Mouse (Mus musculus) liver, embryonic 15.5 days (tissue): Measurements from ENCODE around the gene Vmn2r31. TPM values are rescaled to one million over a fixed set of nuclear protein-coding genes. Genes with fewer than 3 reads are reported as not detected.
"Not testable (repeated sequence)": the region's sequence is repeated elsewhere in the genome, so short reads cannot be mapped to it uniquely, and the experiment has no call there.

Source experiments
- ATAC-seq: fragments of 200-750 bp; cut with Nextera tagmentation; 2 replicates; pipeline ENCODE4 v1.8.0; 2017; ENCODE audit warnings: moderate number of reproducible peaks, mild to moderate bottlenecking, moderate library complexity; ENCODE audit not compliant: insufficient read depth
- H3K27ac ChIP-seq: fragments of 300-500 bp; sonication (generic); replicated peaks from 2 replicates; pipeline ENCODE4 v1.5.1; 2015; ENCODE audit warnings: mild to moderate bottlenecking, inconsistent platforms
- H3K27me3 ChIP-seq: fragments of 300-500 bp; sonication (generic); 2 replicates; pipeline ENCODE4 v1.6.1; 2015; ENCODE audit warnings: mild to moderate bottlenecking, inconsistent platforms
- H3K36me3 ChIP-seq: fragments of 300-500 bp; sonication (generic); replicated peaks from 2 replicates; pipeline ENCODE4 v1.6.1; 2015; ENCODE audit warnings: moderate library complexity, mild to moderate bottlenecking, inconsistent platforms
- H3K4me1 ChIP-seq: fragments of 300-500 bp; sonication (generic); replicated peaks from 2 replicates; pipeline ENCODE4 v1.6.1; 2015; ENCODE audit warnings: inconsistent platforms
- H3K4me2 ChIP-seq: fragments of 300-500 bp; sonication (generic); 2 replicates; pipeline ENCODE4 v1.6.1; 2015; ENCODE audit warnings: moderate library complexity, mild to moderate bottlenecking, inconsistent platforms
- H3K4me3 ChIP-seq: fragments of 300-500 bp; sonication (generic); replicated peaks from 2 replicates; pipeline ENCODE4 v1.5.1; 2015; ENCODE audit warnings: mild to moderate bottlenecking, inconsistent platforms
- H3K9ac ChIP-seq: fragments of 300-500 bp; sonication (generic); 2 replicates; pipeline ENCODE4 v1.6.1; 2015; ENCODE audit warnings: moderate library complexity, mild to moderate bottlenecking, inconsistent platforms
- H3K9me3 ChIP-seq: fragments of 300-500 bp; sonication (generic); replicated peaks from 2 replicates; pipeline ENCODE4 v1.6.1; 2016; ENCODE audit warnings: inconsistent platforms
- WGBS: fragments of 180-500 bp; shearing (Covaris S2); methylation state at CpG from one replicate; pipeline ENCODE4 v1.1.7; 2015; ENCODE audit warnings: mixed read lengths; ENCODE audit not compliant: insufficient replicate concordance; 5-methylcytosine and 5-hydroxymethylcytosine counted together
- polyA plus RNA-seq: library from polyadenylated mRNA; unstranded; fragments of >200 nt; fragmentation: Nextera tagmentation; extraction: Ambion mirVana; gene quantifications from 2 replicates; pipeline ENCODE4 v1.2.1, GENCODE M21; 2015

Gene Vmn2r31
- polyA plus RNA-seq: not detected in 2 replicates

GRCm38 (mm10) chr7:7399603-7400002, at the start of gene Vmn2r31:
Gene Vmn2r31 (minus strand): TSS chr7:7399703.
- H3K9me3 ChIP-seq, H3K4me2 ChIP-seq, H3K27ac ChIP-seq, H3K4me3 ChIP-seq, H3K9ac ChIP-seq, ATAC-seq, H3K27me3 ChIP-seq, H3K36me3 ChIP-seq, H3K4me1 ChIP-seq: not testable (repeated sequence)

GRCm38 (mm10) chr7:7374431-7374830, 25.1 kb downstream of the Vmn2r31 start, which contains the start of gene Gm45783:
Gene Gm45783 (minus strand): TSS chr7:7374573.
- H3K9me3 ChIP-seq, ATAC-seq, H3K4me3 ChIP-seq, H3K4me2 ChIP-seq, H3K9ac ChIP-seq, H3K36me3 ChIP-seq, H3K27ac ChIP-seq, H3K4me1 ChIP-seq, H3K27me3 ChIP-seq: not testable (repeated sequence)
- WGBS: 40% methylated on average over 12 of the region's 12 CpGs

- not testable (repeated sequence) for H3K4me3 ChIP-seq, H3K4me2 ChIP-seq, ATAC-seq, H3K9ac ChIP-seq, H3K9me3 ChIP-seq, H3K27me3 ChIP-seq, H3K36me3 ChIP-seq, H3K4me1 ChIP-seq, H3K27ac ChIP-seq
- no CpG with 5 or more reads among the region's 1 CpGs for WGBS
These were observed 62.0 kb downstream of the Vmn2r31 start, which contains the start of gene Vmn2r30 for GRCm38 (mm10) chr7:7337509-7337908. Gene Vmn2r30 (minus strand): TSS chr7:7337609.

Other genes with a start within 250 kb of the Vmn2r31 start
- 0.36 and 0.47 TPM in 2 replicates for gene Zfp418, start 228.4 kb downstream of the Vmn2r31 start, polyA plus RNA-seq
- gene Zfp772, start 189.7 kb downstream of the Vmn2r31 start, polyA plus RNA-seq: 0.97 and 1.2 TPM in 2 replicates
- gene Vmn2r29, start 152.4 kb downstream of the Vmn2r31 start, polyA plus RNA-seq: not detected in 2 replicates
- 0.16 and 0.25 TPM in 2 replicates for gene Gm45844, start 121.4 kb downstream of the Vmn2r31 start, polyA plus RNA-seq
- 14.3 and 14.9 TPM in 2 replicates for gene Clcn4, start 98.9 kb downstream of the Vmn2r31 start, polyA plus RNA-seq
- gene Vmn2r30, start 62.1 kb downstream of the Vmn2r31 start, polyA plus RNA-seq: not detected in 2 replicates
- not detected in 2 replicates for gene Gm45783, start 25.1 kb downstream of the Vmn2r31 start, polyA plus RNA-seq
- not detected in 2 replicates for gene Vmn2r32, start 80.3 kb upstream of the Vmn2r31 start, polyA plus RNA-seq
- gene Vmn2r33, start 167.1 kb upstream of the Vmn2r31 start, polyA plus RNA-seq: not detected in 2 replicates